Mouse (Mus musculus) liver, adult 2 months (tissue): Measurements from ENCODE around the gene Xylt1.

Experiments used
- CTCF ChIP-seq: fragments of 200-500 bp; IDR thresholded peaks from 2 replicates; pipeline ENCODE4 v1.5.1; 2011; ENCODE audit warnings: low read depth, low read length, control low read depth
- POLR2A ChIP-seq: fragments of 200-500 bp; IDR thresholded peaks from 2 replicates; pipeline ENCODE4 v1.6.1; 2011; ENCODE audit warnings: low read length, control low read depth; ENCODE audit not compliant: insufficient read depth; ENCODE audit errors: extremely low read depth

GRCm38 (mm10) chr7:117392863-117393569, 12.2 kb downstream of the Xylt1 start:
- TF ChIP-seq CTCF (no peak), POLR2A (no peak)
